Mouse (Mus musculus) kidney, postnatal 10 days (tissue): ENCODE data around the gene Dck.

Experiments used
- DNase-seq: peaks from one replicate; pipeline ENCODE4 v3.0.0; 2021; ENCODE audit warnings: mixed read lengths

The Dck gene

GRCm38 (mm10) chr5:88791256-88792245 is 26.8 kb downstream of the Dck start:
- DNase-seq, result peak; percentile 74

GRCm38 (mm10) chr5:88793676-88794075 is 28.9 kb downstream of the Dck start:
- DNase-seq, result no peak

GRCm38 (mm10) chr5:88795910-88796584 is 31.3 kb downstream of the Dck start:
- DNase-seq, result no peak

GRCm38 (mm10) chr5:88796588-88796987 is 31.8 kb downstream of the Dck start:
- peak; percentile 51 for DNase-seq

- no peak for DNase-seq
Observed at GRCm38 (mm10) chr5:88797121-88797520, 32.3 kb downstream of the Dck start.

GRCm38 (mm10) chr5:88805616-88806015 is 40.8 kb downstream of the Dck start:
- DNase-seq, result no peak

- no peak for DNase-seq
Observed at GRCm38 (mm10) chr5:88806278-88806677, 41.5 kb downstream of the Dck start.

GRCm38 (mm10) chr5:88807342-88807741 is 42.5 kb downstream of the Dck start:
- no peak for DNase-seq

GRCm38 (mm10) chr5:88813188-88813587 is 48.4 kb downstream of the Dck start:
- no peak for DNase-seq

GRCm38 (mm10) chr5:88814552-88814951 is 49.8 kb downstream of the Dck start:
- DNase-seq, result no peak

- no peak for DNase-seq
Observed at GRCm38 (mm10) chr5:88821542-88821941, 56.7 kb downstream of the Dck start.

GRCm38 (mm10) chr5:88824838-88825237 is 60.0 kb downstream of the Dck start:
- DNase-seq, result no peak

- DNase-seq, result no peak
Observed at GRCm38 (mm10) chr5:88829835-88830571, 65.2 kb downstream of the Dck start.

GRCm38 (mm10) chr5:88830880-88831279 is 66.1 kb downstream of the Dck start:
- no peak for DNase-seq

GRCm38 (mm10) chr5:88831935-88832334 is 67.1 kb downstream of the Dck start:
- DNase-seq, result no peak
